Mouse (Mus musculus) gastrocnemius, postnatal 25 days (tissue): ENCODE results near the gene Atxn7l3. TPM values are rescaled to one million over a fixed set of nuclear protein-coding genes. Genes with fewer than 3 reads are reported as not detected.
A peak's percentile ranks its signal among the peaks of the same experiment; 100 is the strongest.

Source experiments
- DNase-seq: peaks from one replicate; pipeline ENCODE4 v3.0.0; 2022
- total RNA-seq, 2 experiments: library from RNA; stranded (reverse); gene quantifications; 1 replicate in 1 of 2; 2 replicates in 1 of 2; pipeline ENCODE4 v1.2.3; 2021

The Atxn7l3 gene
- total RNA-seq, 2 experiments from 2014 or later, result 12.4 to 13.1 TPM

DNA sequence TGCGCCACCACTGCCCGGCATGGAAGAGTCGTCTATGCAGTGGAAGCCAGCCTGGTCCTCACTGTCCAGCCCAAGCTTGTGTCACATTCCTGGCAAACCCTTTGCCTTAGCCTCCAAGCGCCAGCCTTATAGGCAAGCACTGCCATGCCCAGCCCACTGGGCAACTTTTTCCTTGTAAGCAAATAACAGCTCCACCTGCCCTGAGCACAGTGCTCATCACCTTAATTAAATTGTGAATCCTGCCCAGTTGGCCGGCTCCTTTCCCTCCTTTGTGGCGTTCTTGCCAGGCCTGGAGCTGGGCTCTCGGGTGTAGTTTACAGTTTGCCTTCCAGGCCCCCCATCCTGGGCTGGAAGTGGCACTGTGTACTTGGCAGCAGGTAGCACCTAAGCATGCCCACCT lies 33.2 kb downstream of the Atxn7l3 start:
- no peak for DNase-seq

- no peak for DNase-seq
Measured at GRCm38 (mm10) chr11:102258521-102258920, 37.9 kb downstream of the Atxn7l3 start.

GRCm38 (mm10) chr11:102258095-102258494 lies 38.3 kb downstream of the Atxn7l3 start:
- DNase-seq, result no peak

DNA sequence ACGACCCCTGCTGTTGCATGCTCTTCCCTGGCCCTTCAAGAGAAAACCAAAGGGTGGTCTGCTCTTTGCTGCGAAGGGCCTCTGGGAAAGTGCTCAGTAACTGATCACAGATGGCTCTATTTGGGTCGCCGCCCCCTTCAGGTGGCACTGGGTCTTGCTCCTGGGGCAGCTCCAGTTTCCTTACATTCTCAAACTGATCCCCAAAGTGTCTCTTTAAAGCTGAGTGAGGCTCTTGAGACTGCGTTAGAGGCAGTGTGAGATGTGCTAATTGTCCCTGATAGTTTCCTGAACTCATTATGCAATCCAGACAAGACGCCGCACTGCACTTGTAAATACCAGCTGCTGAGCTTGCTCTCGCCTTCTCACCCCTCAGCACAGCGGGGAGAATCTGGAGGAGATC lies 38.9 kb downstream of the Atxn7l3 start:
- DNase-seq, result no peak

- no peak for DNase-seq
Measured at GRCm38 (mm10) chr11:102249351-102250090, 46.9 kb downstream of the Atxn7l3 start.

- peak; percentile 81 for DNase-seq
Measured at GRCm38 (mm10) chr11:102248630-102249230, 47.7 kb downstream of the Atxn7l3 start, which contains the start of gene BC030867. Gene BC030867, plus strand, starts transcription at chr11:102248882.

DNA sequence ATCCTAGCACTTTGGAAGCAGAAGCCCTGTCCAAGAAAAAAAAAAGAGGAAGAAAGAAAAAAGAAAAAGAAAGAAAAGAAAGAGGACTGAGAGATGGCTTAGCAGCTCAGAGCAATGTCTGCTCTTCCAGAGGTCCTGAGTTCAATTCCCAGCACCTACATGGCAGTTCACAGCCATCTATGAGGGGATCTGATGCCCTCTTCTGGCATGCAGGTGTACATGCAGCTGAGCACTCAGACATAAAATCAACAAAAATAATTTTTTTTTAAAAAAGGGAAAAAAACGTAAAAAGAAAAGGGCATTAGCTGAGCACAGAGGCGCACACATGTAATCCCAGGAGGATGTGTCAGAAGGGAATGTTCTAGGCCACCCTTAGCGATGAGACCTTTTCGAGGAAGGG lies 49.6 kb downstream of the Atxn7l3 start:
- DNase-seq, result no peak

GRCm38 (mm10) chr11:102246273-102246635 lies 50.2 kb downstream of the Atxn7l3 start:
- DNase-seq, result no peak

DNA sequence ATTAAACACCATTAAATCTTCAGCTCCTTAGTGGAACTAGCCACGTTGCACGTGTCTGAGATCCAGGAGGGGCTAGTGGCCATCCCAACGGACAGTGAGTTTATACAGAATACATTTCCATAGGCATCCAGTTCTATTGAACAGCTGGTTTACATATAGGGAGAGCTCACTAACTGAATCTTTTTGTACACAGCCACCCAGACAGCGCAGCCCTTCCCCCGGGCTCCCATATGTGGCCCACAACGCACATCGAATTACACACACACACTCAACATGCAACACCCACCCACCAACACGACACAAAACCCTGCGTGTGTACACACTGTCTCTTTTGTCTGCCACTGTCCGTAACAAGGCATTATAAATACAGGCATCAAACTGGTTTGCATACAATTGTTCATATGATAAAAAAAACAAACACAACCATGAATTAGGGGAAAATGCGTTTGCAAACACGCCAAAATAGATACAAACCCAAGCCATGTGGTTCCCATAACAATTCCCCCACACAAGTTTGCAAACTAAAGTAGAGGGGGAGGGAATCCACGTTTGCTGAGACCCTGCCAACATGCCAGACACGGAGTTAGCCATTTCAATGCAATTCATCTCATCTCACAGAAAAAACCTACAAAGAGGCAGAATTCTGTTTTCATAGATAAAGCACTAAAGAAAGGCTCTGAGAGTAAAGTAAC lies 50.7 kb downstream of the Atxn7l3 start:
- DNase-seq, result no peak

- peak; percentile 61 for DNase-seq
Measured at GRCm38 (mm10) chr11:102244926-102245449, 51.4 kb downstream of the Atxn7l3 start.

DNA sequence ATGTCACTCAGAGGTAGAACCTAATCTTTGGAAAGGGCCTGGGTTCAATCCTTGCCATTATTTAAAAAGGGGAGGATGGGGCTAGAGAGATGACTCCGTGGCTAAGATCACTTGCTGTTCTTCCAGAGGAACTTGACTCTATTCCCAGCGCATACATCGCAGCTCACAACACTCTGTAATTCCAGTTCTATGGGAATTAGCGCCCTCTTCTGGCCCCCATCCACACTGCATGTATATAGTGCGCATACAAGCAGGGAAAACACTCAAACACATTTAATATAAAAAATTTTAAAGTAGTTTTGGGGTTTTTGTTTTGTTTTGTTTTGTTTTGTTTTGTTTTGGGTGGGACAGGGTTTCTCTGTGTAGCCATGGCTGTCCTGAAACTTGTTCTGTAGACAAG lies 54.6 kb downstream of the Atxn7l3 start:
- DNase-seq, result no peak

DNA sequence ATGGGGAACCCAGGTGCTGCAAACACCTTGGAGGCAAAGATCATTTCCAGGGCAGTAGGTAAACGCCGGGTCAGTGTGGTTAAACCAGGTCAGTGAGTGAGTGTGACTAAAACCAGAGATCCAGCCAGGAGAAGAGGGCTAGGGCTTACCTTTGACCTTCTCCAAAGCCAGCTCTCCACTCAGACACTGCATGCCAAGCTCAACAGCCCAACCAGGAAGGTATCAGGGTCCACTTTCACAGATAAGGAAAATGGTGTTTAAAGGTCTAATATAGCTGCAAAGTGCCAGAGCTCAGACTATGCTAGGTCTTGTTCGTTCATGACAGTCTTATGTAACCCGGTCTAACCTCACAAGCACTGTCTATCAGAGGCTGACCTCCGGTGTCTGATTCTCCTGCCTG lies 55.2 kb downstream of the Atxn7l3 start:
- no peak for DNase-seq

GRCm38 (mm10) chr11:102240636-102241035 lies 55.8 kb downstream of the Atxn7l3 start:
- no peak for DNase-seq

Other genes starting within 250 kb of the Atxn7l3 start
- gene Mpp2, start 208.1 kb downstream of the Atxn7l3 start, total RNA-seq, result 1 to 10 TPM; 1.2 to 2.1 TPM
- not detected for gene Ppy, start 195.3 kb downstream of the Atxn7l3 start, total RNA-seq
- not detected for gene Pyy, start 188.8 kb downstream of the Atxn7l3 start, total RNA-seq
- gene Nags, start 151.1 kb downstream of the Atxn7l3 start, total RNA-seq, result not detected
- gene Tmem101, start 140.2 kb downstream of the Atxn7l3 start, total RNA-seq, result 10 to 100 TPM in 1 of 2 experiments, 1 to 10 TPM in 1; 9.8 to 12.6 TPM
- gene Lsm12, start 111.3 kb downstream of the Atxn7l3 start, total RNA-seq, result 10 to 100 TPM; 79.7 to 84.2 TPM
- gene G6pc3, start 107.0 kb downstream of the Atxn7l3 start, total RNA-seq, result 10 to 100 TPM; 37.8 to 44.5 TPM
- gene Hdac5, start 66.5 kb downstream of the Atxn7l3 start, total RNA-seq, result 10 to 100 TPM; 61.8 to 63.6 TPM
- not detected for gene BC030867, start 47.7 kb downstream of the Atxn7l3 start, total RNA-seq
- gene Asb16, start 27.9 kb downstream of the Atxn7l3 start, total RNA-seq, result 10 to 100 TPM; 70.0 to 71.3 TPM
- 10 to 100 TPM; 11.5 to 14.6 TPM for gene Tmub2, start 11.7 kb downstream of the Atxn7l3 start, total RNA-seq
- gene Ubtf, start 23.1 kb upstream of the Atxn7l3 start, total RNA-seq, result 10 to 100 TPM; 36.6 to 37.8 TPM
- under 1 TPM; 0.08 to 0.56 TPM for gene Slc4a1, start 69.6 kb upstream of the Atxn7l3 start, total RNA-seq
- under 1 TPM in 1 of 2 experiments, not detected in 1; 0.35 TPM for gene Rundc3a, start 96.8 kb upstream of the Atxn7l3 start, total RNA-seq
- 10 to 100 TPM; 54.4 to 76.1 TPM for gene Slc25a39, start 111.3 kb upstream of the Atxn7l3 start, total RNA-seq
- gene Grn, start 133.7 kb upstream of the Atxn7l3 start, total RNA-seq, result 10 to 100 TPM; 28.7 to 35.2 TPM
- 1 to 10 TPM; 1.6 to 2.7 TPM for gene Fam171a2, start 151.1 kb upstream of the Atxn7l3 start, total RNA-seq
- 1 to 10 TPM; 1.4 to 1.6 TPM for gene Itga2b, start 173.5 kb upstream of the Atxn7l3 start, total RNA-seq